Mouse (Mus musculus) urinary bladder, postnatal 14 days (tissue): ENCODE data around the gene Kdelr1.
A peak's percentile ranks its signal among the peaks of the same experiment; 100 is the strongest.

Experiments
- DNase-seq: peaks from one replicate; pipeline ENCODE4 v3.0.0; 2021; ENCODE audit warnings: low spot score

Kdelr1 gene

DNA sequence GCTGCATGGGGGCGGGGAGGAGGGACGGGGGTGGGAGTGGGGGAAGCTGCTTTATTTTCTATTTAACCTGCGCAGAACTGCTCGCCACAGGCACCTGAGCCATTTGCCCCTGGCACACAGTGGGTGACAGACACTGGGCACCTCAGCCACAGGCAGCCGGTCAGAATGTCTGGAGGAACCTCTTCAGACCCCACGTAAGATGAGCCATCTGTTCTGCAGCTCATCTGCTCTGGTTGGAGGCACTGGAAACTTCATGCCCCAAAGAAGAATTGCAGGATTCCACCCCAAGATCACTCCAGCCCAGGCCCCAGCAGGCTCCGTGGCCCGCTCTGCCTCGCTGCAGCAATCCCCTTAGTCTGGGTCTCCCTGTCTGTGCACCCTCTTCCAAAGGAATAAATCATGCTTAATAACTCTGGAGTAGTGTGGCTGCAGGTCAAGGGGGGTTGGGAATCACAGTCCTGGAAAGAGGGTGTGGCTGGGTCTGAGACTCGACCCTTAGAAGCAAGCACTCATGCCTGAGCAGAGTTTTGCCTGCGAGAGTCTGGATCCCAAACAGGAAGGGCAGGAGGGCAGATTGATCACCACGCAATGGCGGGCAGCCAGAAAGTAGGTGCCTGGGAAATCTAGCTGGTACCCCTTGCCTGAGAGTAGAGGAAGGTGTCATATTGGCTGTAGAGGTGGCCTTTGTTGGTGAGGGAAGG is 44.6 kb downstream of the Kdelr1 start:
- no peak for DNase-seq

GRCm38 (mm10) chr7:45917926-45918325 is 45.4 kb downstream of the Kdelr1 start:
- DNase-seq = no peak

DNA sequence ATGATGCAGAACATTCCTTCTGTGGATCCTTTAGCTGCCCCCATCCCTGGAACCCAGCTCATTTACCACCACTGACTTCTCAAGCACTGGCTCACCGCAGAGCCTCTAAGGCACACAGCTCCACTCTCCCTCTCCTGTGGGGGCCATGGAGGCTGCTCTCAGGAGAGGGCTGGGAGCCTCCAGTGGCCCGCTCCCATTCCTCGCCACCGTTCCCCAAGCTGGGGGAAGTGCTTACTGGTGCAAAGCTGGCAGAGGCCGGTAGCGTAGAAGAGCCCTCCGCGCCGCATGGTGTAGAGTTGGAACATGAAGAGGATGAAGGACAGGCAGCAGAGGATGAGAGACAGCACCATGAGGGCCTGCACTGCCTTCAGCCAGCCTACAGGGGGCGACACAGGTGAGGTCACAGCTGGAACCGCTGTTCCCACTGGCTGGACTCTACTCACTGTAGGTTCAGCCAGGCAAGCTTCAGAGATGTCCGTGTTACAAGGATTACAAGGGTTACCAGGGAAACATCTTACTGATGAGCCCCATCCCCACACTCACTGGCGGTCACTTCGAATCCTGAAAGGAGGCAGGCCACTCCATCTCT is 46.6 kb downstream of the Kdelr1 start:
- no peak for DNase-seq

- DNase-seq = no peak
Observed at GRCm38 (mm10) chr7:45919761-45920160, 47.2 kb downstream of the Kdelr1 start.

DNA sequence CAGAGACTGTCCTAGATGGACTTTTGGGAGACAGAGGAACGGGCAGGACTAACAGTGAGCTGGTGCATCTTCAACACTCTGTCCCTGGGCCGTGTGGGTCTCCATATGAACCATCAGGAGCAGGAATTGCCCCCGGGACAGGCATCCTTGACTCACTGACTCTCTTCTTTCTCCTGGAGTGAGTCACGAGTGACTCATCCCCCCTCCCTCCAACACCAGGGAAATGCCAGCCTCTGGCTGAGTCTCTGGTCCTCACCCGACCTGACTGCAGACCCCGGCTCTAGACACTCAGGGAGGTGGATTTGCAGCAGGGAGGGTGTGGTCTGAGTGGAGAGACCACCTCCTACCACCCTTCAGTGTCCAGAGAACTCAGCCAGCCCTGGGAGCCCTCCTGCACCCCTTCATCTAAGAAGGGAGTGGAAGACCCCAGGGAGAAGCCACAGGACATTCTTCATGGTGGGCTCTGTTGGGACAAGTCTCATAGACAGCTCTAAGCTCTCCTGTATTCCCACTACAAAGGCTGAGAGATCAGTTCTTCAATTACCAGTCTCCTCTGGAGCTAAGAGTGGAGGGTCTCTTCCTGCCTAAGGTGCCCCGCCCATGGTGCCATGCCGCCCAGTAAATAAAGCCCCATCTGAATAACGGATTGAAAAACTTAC is 48.1 kb downstream of the Kdelr1 start:
- DNase-seq = peak; percentile 69

DNA sequence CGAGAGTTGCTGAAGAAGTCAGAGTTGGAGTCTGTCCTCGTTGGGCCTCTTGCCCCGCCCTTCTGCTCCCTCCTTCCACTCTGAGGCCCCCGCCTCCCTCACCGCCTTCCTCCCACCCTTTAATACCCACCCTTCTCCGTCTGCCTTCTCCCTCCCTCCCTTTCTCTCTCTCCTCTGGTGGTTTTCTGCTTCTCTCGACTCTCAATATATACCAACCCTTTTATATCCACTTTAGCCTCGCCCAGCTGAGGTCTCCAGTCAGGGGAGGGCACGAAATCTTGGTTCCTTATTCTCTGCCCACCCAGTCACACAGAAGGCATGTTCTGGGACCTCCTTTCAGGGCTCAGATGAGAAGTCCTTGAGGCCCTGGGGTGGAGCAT is 48.7 kb downstream of the Kdelr1 start, which contains the start of gene Emp3:
Gene Emp3 (minus strand): TSS at position 163 of the 380 bp plus-strand sequence.
- DNase-seq = peak; percentile 72

DNA sequence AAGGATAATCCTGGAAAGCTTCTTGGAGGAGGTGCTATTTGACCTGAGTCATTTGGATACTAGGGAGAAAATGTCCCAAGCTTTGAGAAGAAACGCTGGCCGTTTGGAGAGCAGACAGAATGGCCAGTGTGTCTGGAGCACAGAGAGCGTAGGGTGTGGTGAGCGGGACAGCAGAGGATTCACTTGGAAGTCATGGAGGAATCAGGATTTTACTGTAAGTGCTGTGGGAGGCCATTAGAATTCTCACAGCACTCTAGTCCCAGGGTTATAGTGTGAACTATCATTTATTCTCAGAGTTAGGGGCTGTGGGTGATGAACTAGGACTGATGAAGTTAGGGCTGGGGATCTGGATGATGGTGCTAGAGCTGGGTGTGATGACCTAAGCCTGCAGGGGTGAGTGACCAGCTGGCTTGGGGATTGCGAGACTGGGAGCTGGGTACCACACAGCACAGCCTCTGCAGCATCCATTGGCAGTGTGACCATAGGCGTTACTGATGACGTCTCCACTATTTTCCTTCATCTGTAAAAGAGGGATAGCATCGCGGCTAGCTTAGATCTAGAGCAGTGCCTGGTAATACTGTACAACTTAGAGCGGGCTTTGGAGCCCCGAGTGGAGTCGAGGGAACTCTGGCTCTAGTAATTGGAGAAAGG is 49.5 kb downstream of the Kdelr1 start:
- DNase-seq = no peak

DNA sequence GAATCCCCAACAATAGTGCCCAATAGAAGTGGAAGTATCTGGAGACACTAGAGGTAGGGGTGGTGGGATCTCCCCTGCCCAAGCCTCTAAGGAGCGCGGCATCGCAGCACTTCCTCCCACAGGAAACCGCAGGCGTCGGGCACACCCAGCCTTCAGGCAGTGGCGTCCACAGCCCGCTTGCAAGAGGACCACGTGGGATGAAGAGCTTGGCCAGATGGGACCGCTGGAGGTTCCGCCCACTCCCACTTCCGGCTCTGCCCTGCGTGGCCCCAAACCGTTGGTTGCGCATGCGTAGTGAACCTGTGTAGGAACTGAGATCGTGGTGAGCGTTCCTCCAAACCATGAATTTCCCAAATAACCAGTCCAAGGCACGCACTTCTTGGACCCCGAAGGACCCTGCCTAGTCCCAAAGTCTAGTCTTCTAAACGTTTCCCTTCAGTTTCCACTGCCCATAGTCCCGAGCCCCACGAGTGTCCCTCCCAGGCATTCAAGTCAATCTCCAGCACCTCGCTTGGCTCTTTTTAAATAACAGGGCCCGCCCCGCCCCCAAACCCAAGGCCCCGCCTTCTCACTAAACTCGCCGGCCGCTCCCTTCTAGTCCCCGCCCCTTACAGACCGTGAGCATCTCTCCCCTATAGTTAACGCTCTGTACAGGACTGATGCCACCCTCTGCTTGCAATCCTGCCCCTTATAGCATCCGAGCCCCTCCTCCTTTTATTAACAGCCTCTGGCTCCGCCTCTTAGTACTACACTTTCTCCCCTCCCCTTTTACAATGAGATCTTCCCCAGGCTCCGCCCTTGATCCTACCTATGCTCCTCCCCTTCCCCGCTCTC is 50.6 kb downstream of the Kdelr1 start:
- DNase-seq = peak; percentile 96

GRCm38 (mm10) chr7:45923762-45924428 is 51.3 kb downstream of the Kdelr1 start, which contains the start of gene Ccdc114:
Gene Ccdc114, plus strand, starts transcription at chr7:45924072.
- peak; percentile 75 for DNase-seq

GRCm38 (mm10) chr7:45924429-45924816 is 51.9 kb downstream of the Kdelr1 start:
- no peak for DNase-seq

DNA sequence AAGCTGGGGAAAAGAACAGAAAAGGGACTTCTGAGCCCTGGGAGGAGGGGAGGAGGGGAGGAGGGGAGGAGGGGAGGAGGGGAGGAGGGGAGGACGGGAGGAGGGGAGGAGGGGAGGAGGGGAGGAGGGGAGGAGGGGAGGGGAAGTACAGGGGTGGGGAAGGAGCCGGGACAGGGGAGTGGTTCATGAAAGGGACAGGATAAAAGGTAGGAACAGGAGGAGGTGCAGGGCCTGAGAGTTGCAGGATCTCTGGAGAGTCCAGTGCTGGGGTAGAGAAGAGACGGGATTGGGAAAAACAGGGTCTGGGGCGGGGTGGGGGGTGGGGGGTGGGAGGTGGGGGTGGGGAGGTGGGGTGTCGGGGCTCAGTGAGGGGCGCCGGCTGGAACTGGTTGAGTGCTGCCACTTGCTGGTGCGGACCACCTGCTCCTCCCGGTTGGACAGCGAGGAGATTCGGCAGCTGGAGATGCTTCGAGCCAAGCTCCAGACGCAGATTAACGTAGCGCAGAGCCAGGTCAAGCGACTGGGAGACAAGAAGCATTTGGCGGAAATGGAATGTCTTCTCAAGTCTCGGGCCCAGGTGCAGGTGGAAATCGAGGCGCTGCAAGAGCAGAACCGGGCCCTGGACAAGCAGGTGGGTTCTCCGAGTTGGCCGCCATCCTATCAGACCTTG is 56.2 kb downstream of the Kdelr1 start:
- no peak for DNase-seq

- DNase-seq = no peak
Observed at GRCm38 (mm10) chr7:45929688-45930087, 57.1 kb downstream of the Kdelr1 start.
